Mouse (Mus musculus) neural tube, embryonic 15.5 days (tissue): Measurements from ENCODE around the gene Srgap3. TPM values are rescaled to one million over a fixed set of nuclear protein-coding genes. Genes with fewer than 3 reads are reported as not detected.

ENCODE experiments used
- ATAC-seq: fragments of 200-750 bp; cut with Nextera tagmentation; 2 replicates; pipeline ENCODE4 v1.8.0; 2017; ENCODE audit warnings: mild to moderate bottlenecking, moderate TSS enrichment, moderate library complexity; ENCODE audit not compliant: low FRiP score
- H3K27ac ChIP-seq: fragments of 300-500 bp; sonication (generic); replicated peaks from 2 replicates; pipeline ENCODE4 v1.5.1; 2015; ENCODE audit warnings: mild to moderate bottlenecking, inconsistent platforms
- H3K27me3 ChIP-seq: fragments of 300-500 bp; sonication (generic); replicated peaks from 2 replicates; pipeline ENCODE4 v1.6.1; 2015; ENCODE audit warnings: inconsistent platforms
- H3K36me3 ChIP-seq: fragments of 300-500 bp; sonication (generic); 2 replicates; pipeline ENCODE4 v1.6.1; 2015; ENCODE audit warnings: inconsistent platforms
- H3K4me1 ChIP-seq: fragments of 300-500 bp; sonication (generic); 2 replicates; pipeline ENCODE4 v1.6.1; 2015; ENCODE audit warnings: inconsistent platforms
- H3K4me2 ChIP-seq: fragments of 300-500 bp; sonication (generic); 2 replicates; pipeline ENCODE4 v1.6.1; 2015; ENCODE audit warnings: inconsistent platforms, mild to moderate bottlenecking, moderate library complexity
- H3K4me3 ChIP-seq: fragments of 300-500 bp; sonication (generic); replicated peaks from 2 replicates; pipeline ENCODE4 v1.5.1; 2015; ENCODE audit warnings: mild to moderate bottlenecking, inconsistent platforms
- H3K9ac ChIP-seq: fragments of 300-500 bp; sonication (generic); replicated peaks from 2 replicates; pipeline ENCODE4 v1.6.1; 2015; ENCODE audit warnings: mild to moderate bottlenecking, inconsistent platforms
- H3K9me3 ChIP-seq: fragments of 300-500 bp; sonication (generic); replicated peaks from 2 replicates; pipeline ENCODE4 v1.6.1; 2016; ENCODE audit warnings: inconsistent platforms
- WGBS: fragments of 180-500 bp; shearing (Covaris S2); methylation state at CpG from one replicate; pipeline ENCODE4 v1.1.7; 2015; ENCODE audit warnings: mixed read lengths; 5-methylcytosine and 5-hydroxymethylcytosine counted together
- polyA plus RNA-seq: library from polyadenylated mRNA; unstranded; fragments of >200 nt; fragmentation: Nextera tagmentation; extraction: Ambion mirVana; gene quantifications from 2 replicates; pipeline ENCODE4 v1.2.1, GENCODE M21; 2015

Srgap3 gene
- polyA plus RNA-seq, 1 experiment from 2014 or later, result 26.3 TPM

- H3K36me3 ChIP-seq, result no peaks in the 10 kb centered on the region
- no peak overlapping the region for H3K4me3 ChIP-seq
- peak overlapping the region; percentile 44 for H3K4me2 ChIP-seq
- 6% methylated on average over 18 of the region's 18 CpGs for WGBS
- H3K4me1 ChIP-seq, result peaks cover 58% of the 10 kb centered on the region
- no peaks in the 10 kb centered on the region for H3K27me3 ChIP-seq
- H3K9ac ChIP-seq, result no peak overlapping the region
- peak; percentile 80 for ATAC-seq
- H3K9me3 ChIP-seq, result no peaks in the 10 kb centered on the region
- H3K27ac ChIP-seq, result peak overlapping the region; percentile 76
Observed at GRCm38 (mm10) chr6:112972858-112973631, 26.0 kb upstream of the Srgap3 start.

DNA sequence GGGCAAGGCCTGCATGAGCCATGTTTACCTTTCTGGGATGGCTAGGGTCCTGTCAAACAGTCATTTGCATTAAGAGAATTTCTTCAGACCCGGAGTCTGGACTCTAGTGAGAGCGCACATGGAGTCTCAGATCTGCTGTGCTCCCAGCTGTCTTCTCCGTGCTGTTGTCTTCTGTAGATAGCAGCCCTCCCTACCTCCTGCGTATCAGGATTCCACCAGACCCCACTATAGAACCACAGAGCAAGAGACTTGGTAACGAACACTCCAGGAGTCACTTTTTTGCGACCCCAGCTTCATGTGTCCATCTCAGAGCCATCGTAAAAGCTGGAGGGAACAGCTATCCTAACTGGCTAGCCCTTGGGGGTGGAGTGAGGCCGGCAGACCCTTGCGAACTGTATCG lies 25.1 kb upstream of the Srgap3 start:
- whole genome bisulfite sequencing, result 25% methylated on average over 10 of the region's 10 CpGs
- Histone ChIP-seq H3K4me1 (peaks cover 57% of the 10 kb centered on the region), H3K27ac (peak overlapping the region; percentile 76), H3K9ac (no peak overlapping the region), H3K9me3 (no peaks in the 10 kb centered on the region), H3K4me3 (no peak overlapping the region), H3K27me3 (no peaks in the 10 kb centered on the region), H3K4me2 (no peak overlapping the region), H3K36me3 (no peaks in the 10 kb centered on the region)
- ATAC-seq, result no peak

DNA sequence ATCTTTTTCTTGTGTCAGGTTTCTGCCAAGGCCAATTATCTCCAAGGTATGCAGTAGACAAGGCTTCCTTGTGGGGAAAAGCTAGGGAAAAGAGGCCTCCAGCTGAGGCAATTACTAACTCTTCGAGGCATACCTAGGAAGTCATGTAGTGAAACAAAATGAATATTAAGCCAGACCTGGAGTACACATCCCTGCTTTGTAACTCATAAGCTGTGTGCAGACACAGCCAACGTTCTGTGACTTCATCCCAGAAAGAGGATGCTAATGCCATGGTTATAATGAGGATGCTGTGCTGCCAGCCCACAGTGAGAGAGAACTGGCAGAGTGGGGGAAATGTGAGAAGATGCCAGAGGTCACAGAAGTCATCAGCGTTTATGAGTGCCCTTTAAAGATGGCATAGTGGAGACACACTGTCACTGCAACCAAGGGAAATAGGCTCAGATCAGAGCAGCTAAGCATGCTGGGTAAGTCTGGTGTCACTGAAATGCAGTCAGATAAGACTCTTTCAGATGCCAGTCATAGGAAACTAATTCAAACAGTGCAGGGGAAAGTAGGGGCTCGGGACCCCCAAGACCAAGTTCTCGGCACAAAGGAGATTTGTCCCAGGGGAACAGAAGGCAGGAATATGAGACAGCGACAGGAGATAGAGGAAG lies 24.2 kb upstream of the Srgap3 start:
- Histone ChIP-seq H3K4me1 (peaks cover 49% of the 10 kb centered on the region), H3K36me3 (no peaks in the 10 kb centered on the region), H3K4me2 (no peak overlapping the region), H3K4me3 (no peak overlapping the region), H3K27ac (peak overlapping the region; percentile 76), H3K9ac (no peak overlapping the region), H3K27me3 (no peaks in the 10 kb centered on the region), H3K9me3 (no peaks in the 10 kb centered on the region)
- 21% methylated on average over 6 of the region's 6 CpGs for WGBS
- no peak for ATAC-seq

- no peak overlapping the region for H3K9ac ChIP-seq
- H3K27me3 ChIP-seq, result no peaks in the 10 kb centered on the region
- no peaks in the 10 kb centered on the region for H3K9me3 ChIP-seq
- peaks cover 15% of the 10 kb centered on the region for H3K4me1 ChIP-seq
- no peaks in the 10 kb centered on the region for H3K36me3 ChIP-seq
- H3K4me3 ChIP-seq, result no peak overlapping the region
- no peak overlapping the region for H3K27ac ChIP-seq
- WGBS, result 94% methylated on average over 6 of the region's 6 CpGs
- no peak for ATAC-seq
- no peak overlapping the region for H3K4me2 ChIP-seq
Observed at GRCm38 (mm10) chr6:112967359-112967758, 20.3 kb upstream of the Srgap3 start.

- no peak for ATAC-seq
- Histone ChIP-seq H3K36me3 (no peaks in the 10 kb centered on the region), H3K4me3 (no peak overlapping the region), H3K27me3 (no peaks in the 10 kb centered on the region), H3K4me1 (peaks cover 6% of the 10 kb centered on the region), H3K27ac (0 out of 2 replicates have a peak overlapping the region, but pooled peaks have one; percentile 2), H3K4me2 (no peak overlapping the region), H3K9me3 (no peaks in the 10 kb centered on the region), H3K9ac (no peak overlapping the region)
- WGBS, result 48% methylated on average over 6 of the region's 6 CpGs
Observed at GRCm38 (mm10) chr6:112958360-112958759, 11.3 kb upstream of the Srgap3 start.

DNA sequence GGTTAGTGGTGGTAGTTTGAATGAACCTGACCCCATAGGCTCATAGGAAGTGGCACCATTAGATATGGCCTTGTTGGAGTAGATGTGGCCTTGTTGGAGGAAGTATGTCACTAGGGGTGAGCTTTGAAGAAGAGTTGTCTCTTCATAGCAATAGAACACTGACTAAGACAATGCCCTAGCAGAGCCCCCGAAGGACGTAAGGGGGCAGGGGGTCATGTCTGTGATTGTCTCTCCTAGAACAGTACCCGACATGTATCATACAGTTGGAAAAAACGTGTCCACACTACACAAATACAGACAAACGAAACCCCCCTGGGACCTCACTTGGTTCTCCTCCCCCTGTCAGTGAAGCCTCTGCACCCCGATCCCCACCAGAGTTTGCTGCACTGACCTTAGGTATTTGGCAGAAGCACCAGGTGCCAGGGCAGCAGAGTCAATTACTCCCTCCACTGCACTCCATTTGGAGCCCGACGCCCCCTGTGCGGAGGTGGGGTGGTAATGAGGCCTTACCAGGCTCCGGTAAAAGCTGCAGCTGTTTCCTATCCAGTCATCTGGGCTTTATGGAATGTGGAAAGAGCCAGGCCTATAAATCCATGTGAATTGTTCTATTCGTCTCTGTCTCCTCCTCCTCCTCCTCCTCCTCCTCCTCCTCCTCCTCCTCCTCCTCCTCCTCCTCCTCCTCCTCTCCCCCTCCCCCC lies 10.7 kb upstream of the Srgap3 start:
- WGBS, result 23% methylated on average over 11 of the region's 11 CpGs
- no peak overlapping the region for H3K4me3 ChIP-seq
- no peaks in the 10 kb centered on the region for H3K27me3 ChIP-seq
- no peak overlapping the region for H3K9ac ChIP-seq
- H3K4me2 ChIP-seq, result no peak overlapping the region; the same call in 1 of the 2 replicates
- no peak overlapping the region for H3K27ac ChIP-seq
- no peak for ATAC-seq
- no peaks in the 10 kb centered on the region for H3K9me3 ChIP-seq
- no peaks in the 10 kb centered on the region for H3K36me3 ChIP-seq
- peaks cover 6% of the 10 kb centered on the region for H3K4me1 ChIP-seq

GRCm38 (mm10) chr6:112955773-112956172 lies 8.7 kb upstream of the Srgap3 start:
- no peaks in the 10 kb centered on the region for H3K36me3 ChIP-seq
- no peak for ATAC-seq
- no peak overlapping the region for H3K4me2 ChIP-seq
- H3K9ac ChIP-seq, result no peak overlapping the region
- no peak overlapping the region for H3K4me3 ChIP-seq
- H3K27me3 ChIP-seq, result no peaks in the 10 kb centered on the region
- H3K4me1 ChIP-seq, result peaks cover 6% of the 10 kb centered on the region
- 75% methylated on average over 2 of the region's 2 CpGs for WGBS
- no peak overlapping the region for H3K27ac ChIP-seq
- no peaks in the 10 kb centered on the region for H3K9me3 ChIP-seq

DNA sequence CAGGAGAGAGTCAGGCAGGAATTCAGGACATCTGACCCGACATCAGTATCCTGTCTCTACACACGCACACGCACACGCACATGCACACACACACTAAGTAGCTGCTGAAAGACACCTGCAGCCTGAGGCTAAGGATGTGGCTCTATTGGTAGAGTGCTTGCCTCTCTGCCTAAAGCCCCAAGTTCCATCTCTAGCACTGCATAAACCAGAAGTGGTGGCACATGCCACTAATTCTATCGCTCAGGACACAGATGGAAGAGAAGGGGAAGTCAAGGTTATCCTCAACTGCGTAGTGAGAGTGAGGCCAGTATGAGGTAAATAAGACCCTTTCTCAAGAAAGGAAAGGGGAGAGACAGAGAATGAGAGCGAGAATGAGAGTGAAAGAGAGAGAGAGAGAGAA lies 6.8 kb upstream of the Srgap3 start:
- Histone ChIP-seq H3K4me1 (peaks cover 10% of the 10 kb centered on the region), H3K4me3 (no peak overlapping the region), H3K9me3 (no peaks in the 10 kb centered on the region), H3K36me3 (no peaks in the 10 kb centered on the region), H3K27ac (no peak overlapping the region), H3K27me3 (no peaks in the 10 kb centered on the region), H3K9ac (no peak overlapping the region), H3K4me2 (no peak overlapping the region)
- 94% methylated on average over 7 of the region's 7 CpGs for WGBS
- ATAC-seq, result no peak

DNA sequence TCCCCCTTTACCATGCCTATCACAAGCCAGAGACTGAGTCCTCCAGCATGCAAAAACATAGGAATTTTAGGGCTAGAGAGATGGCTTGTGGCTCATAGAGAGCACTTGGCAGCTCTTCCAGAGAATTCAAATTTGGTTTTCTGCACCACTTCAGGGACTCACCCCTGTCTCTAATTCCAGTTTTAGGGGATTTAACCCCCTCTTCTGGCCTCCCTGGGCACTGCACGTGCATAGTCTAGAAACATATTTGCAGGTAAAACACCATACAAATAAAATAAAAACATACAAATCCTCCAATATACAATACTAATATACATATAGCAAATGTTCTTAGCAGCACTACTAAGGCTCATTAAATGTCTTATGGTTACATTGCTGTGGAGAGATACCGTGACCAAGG lies 4.2 kb upstream of the Srgap3 start:
- Histone ChIP-seq H3K36me3 (no peaks in the 10 kb centered on the region), H3K4me1 (peaks cover 21% of the 10 kb centered on the region), H3K27ac (no peak overlapping the region), H3K9me3 (no peaks in the 10 kb centered on the region), H3K4me3 (no peak overlapping the region), H3K4me2 (no peak overlapping the region), H3K27me3 (no peaks in the 10 kb centered on the region), H3K9ac (no peak overlapping the region)
- WGBS, result 83% methylated on average over 2 of the region's 2 CpGs
- ATAC-seq, result no peak

GRCm38 (mm10) chr6:112950205-112951110 lies 3.4 kb upstream of the Srgap3 start:
- Histone ChIP-seq H3K27ac (no peak overlapping the region), H3K4me2 (no peak overlapping the region), H3K4me1 (peaks cover 21% of the 10 kb centered on the region), H3K4me3 (no peak overlapping the region), H3K36me3 (no peaks in the 10 kb centered on the region), H3K27me3 (no peaks in the 10 kb centered on the region), H3K9me3 (no peaks in the 10 kb centered on the region), H3K9ac (no peak overlapping the region)
- WGBS, result 37% methylated on average over 8 of the region's 8 CpGs
- ATAC-seq, result no peak

- H3K36me3 ChIP-seq, result no peaks in the 10 kb centered on the region
- H3K4me3 ChIP-seq, result no peak overlapping the region
- no peak for ATAC-seq
- no peaks in the 10 kb centered on the region for H3K27me3 ChIP-seq
- no peak overlapping the region for H3K27ac ChIP-seq
- no peak overlapping the region for H3K9ac ChIP-seq
- WGBS, result 11% methylated on average over 2 of the region's 2 CpGs
- H3K9me3 ChIP-seq, result no peaks in the 10 kb centered on the region
- H3K4me2 ChIP-seq, result no peak overlapping the region
- peaks cover 23% of the 10 kb centered on the region for H3K4me1 ChIP-seq
Observed at GRCm38 (mm10) chr6:112949220-112949619, 2.2 kb upstream of the Srgap3 start.
